Mouse (Mus musculus) heart, postnatal 0 days (tissue): ENCODE data around the gene Trim69.

Experiments
- CTCF ChIP-seq: IDR thresholded peaks from 2 replicates; pipeline ENCODE4 v1.5.1; 2016; ENCODE audit warnings: antibody characterized with exemption, control low read depth, low read depth
- EP300 ChIP-seq: IDR thresholded peaks from 2 replicates; pipeline ENCODE4 v1.6.1; 2016; ENCODE audit warnings: antibody characterized with exemption, low read depth

DNA sequence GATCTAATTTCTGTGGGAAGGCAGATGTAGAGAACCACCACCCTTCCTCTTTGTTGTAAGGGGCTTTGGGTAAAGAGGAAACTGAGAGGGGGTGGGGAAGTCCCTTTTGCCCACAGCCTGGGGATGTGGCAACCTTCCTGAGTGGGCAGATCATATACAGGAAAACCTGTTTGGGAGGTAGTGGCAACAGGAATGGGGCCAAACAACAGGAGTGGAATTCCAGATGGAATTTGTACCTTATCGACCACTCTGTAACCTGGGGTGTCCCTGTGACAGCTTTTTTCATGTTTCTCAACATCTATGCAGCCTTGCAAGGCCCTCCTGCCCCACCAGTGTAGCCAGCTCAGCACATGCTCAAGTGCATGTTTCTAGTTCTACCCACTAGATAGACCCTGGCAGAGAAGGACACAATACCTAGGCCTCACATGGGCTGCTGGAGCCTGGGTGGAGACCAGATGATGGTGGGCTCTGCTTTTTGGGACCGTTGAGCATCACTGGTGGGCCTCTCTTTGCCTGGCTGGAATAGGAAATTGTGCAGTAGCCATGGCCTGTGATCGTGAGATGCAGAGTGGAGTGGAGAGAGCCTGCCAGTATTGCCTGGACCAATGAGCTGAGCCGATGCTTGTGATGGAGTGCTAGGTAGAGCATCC, 4.3 kb upstream of the Trim69 start:
- TF ChIP-seq CTCF = no peak
- TF ChIP-seq EP300 = no peak
